Mouse (Mus musculus) kidney, postnatal 4 days (tissue): ENCODE measurements around the gene Zfp697.
A peak's percentile ranks its signal among the peaks of the same experiment; 100 is the strongest.
"Not testable (repeated sequence)": the region's sequence is repeated elsewhere in the genome, so short reads cannot be mapped to it uniquely, and the experiment has no call there.

Experiments used
- DNase-seq, 2 experiments: peaks; one replicate each; pipeline ENCODE4 v3.0.0; 2021; ENCODE audit warnings: mixed read lengths in 2 of 2

Zfp697 gene

GRCm38 (mm10) chr3:98422926-98423325, 40.7 kb downstream of the Zfp697 start:
- no peak for DNase-seq

DNA sequence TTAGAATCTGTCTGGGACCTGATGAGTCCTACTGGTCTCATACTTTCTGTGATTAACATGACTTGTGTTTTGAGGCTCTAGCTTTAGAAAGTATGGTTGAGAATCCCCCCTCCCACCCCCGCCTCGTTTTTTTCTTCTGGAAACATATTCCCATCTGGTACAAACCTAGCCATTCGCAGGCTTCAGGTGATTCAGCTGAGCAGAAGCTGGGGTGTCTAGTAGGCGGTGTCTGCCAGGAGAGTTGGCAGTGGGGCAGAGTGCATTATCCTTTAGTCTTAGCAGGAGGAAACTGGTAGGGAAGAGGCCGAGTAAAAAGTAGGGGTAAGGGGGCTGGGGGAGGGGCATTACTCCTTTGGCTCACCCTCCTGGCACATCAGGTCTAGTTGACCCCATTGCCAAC, 44.5 kb downstream of the Zfp697 start:
- DNase-seq = no peak

DNA sequence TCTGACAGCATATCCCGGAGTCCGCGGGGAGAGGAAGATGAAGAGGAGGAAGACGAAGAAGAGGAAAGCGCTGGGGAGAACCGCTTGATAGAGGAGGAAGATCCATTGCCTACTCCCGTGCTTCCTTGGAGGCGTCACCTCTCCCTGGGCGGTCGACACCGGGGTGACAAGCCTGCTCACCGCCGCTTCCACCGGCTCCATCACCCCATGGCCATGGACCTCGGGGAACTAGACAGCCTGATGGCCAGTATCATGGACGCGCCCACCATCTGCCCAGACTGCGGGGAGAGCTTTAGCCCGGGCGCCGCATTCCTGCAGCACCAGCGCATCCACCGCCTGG, 45.0 kb downstream of the Zfp697 start:
- DNase-seq = no peak

GRCm38 (mm10) chr3:98427600-98428448, 45.6 kb downstream of the Zfp697 start:
- DNase-seq = peak; percentile 86 to 91

DNA sequence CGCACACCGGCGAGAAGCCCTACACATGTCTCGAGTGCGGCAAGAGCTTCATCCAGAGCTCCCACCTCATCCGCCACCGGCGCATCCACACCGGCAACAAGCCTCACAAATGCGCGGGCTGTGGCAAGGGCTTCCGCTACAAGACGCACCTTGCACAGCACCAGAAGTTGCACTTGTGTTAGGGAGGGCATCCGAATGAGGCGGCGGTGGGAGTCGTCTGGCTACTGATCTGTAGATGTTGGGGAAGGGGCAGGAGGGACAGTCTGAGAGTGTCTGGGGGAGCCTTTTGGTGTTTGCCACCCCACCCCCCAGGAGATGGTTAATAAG, 46.2 kb downstream of the Zfp697 start:
- peak; percentile 43 to 55 for DNase-seq

DNA sequence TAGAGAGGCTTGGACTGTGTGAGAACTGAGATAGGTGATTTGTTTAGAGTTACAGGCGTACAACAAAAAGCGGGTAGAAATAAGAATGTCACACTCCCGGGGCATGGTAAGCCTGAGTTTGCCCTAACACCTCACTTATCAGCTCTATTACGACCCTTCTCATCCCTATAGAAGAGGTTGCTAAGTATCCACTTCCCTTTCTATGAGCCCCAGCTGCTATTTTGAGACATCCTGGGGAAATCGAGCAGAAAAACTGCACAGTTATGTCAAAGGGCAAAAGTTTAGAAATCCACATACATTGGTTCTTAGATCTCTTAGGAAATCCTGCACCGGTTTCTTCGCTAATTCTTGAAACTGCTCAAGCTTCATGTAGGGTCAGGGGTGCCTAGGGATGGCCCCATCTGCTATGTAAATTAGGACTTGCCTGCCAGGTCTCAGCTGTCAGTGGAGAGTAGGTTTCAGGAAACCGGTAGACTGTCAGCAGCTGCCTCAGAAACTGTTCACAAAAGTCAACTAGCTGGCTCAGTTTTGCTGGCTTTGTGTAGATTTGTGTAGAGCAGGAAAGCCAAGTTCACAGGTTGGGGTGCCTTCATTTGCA, 46.8 kb downstream of the Zfp697 start:
- DNase-seq = no peak

DNA sequence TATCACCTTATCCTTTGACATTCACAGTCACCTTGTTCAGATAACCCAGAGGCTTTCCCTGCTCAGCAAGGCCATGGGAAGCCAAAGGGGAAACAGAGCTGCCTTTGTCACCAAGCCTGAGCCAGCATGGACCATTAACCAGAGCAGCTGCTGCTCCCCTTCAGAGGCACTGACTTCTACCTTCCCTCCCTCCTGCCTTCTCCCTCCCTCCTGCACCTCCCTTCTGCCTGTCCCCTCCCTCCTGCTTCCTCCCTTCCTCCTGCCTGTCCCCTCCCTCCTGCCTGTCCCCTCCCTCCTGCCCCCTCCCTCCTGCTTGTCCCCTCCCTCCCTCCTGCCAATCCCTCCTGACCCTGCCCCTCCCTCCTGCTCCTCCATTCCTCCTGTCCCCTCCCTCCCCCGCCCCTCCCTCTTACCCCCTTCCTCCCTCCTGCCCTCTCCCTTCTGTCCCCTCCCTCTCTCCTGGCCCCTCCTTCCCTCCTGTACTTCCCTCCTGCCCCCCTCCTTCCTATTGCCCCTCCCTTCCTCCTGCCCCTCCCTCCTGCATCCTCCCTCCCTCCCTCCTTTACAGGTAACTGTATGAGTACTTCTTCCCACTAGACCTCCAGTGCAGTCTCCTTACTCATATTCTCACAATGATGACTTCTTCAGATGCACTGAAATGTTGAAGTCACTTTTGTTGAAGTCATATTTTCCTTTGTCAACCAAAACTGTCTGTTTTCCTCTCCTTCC, 52.0 kb downstream of the Zfp697 start:
- peak in 1 of 2 experiments; percentile 46 for DNase-seq

DNA sequence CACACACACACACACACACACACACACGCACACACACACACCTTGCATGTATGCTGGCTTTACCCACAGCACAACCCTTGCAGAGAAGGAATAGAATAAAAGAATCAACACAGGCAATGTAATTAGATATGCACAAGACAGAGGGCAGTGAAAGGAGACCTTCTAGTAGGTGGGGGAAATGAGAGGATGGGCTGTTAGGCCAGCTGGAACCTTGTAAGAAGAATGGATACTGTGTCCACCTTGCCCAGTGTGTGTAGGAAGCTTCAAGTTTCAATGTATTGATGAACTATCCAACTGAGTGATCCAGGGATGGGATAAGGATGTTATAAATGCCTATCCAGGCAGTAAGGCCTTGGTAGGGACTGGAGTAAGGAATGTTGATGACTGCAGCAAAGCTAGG, 52.8 kb downstream of the Zfp697 start:
- no peak for DNase-seq

- not testable (repeated sequence) for DNase-seq
Measured at GRCm38 (mm10) chr3:98442245-98442644, 60.0 kb downstream of the Zfp697 start.

DNA sequence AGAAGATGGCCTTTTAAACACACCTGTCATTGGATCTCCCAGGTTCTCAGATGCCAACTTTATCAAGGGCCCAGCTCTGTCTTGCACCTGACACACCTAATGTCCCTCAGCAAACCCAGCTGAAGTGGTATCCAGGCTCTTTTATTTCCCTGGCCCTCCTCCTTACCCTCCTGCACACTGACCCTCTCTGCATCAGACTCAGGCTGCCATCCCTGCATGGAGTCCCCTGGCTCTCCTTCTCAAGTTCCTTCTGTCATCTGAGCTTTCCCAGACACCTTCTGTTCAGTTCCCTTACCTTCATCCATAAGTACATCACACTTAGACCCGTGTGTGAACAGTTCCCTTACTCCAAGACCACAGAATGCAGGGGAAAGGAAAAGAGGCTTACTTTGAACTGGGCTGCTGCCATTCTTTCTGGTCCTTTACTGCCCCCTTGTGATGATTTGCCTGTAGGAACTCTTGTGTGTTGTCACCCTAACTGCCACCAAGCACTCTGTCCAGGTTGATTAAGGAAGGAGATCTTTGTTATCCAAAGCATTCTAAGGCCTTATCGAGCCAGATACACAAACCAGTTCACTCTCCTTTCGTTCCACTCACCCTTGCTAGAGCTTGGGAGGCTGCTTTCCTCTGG, 61.0 kb downstream of the Zfp697 start:
- DNase-seq = not testable (repeated sequence)

DNA sequence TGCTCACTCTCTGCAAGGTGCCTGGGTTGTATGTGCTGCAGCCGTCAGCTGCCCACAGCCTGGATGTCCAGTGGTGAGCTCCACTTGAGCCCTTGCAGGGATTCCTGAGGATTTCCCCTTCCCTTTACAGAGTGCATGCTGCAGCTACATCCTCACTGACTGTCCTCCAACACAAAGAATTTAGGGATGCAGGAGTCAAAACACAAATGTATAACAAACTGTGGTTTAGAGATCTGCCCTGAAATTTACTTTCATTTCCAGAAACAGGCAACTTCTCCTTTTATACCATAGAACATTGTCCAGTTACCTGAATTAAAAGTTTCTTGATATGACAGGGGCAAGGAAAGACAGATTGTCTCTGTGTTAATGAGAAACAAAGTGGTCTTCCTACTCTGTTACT, 61.7 kb downstream of the Zfp697 start:
- DNase-seq = not testable (repeated sequence)

DNA sequence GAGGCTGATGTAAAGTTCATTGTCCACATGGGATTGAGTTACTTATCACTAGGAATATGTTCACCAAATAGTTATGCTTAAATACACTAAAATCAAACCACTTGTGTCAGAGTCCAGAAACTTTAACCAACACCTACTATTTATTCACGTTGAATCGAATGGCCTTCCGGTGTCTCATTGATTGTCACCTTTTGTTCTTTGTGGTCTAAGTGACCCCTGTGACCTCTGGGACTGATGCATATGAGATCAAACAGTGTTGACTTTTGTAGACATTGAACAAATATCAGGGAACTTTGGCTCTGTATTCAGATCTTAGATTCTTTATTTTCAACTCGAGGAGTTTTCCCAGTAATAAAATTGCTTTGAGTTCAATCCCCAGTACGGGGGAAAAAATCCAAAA, 71.5 kb downstream of the Zfp697 start:
- not testable (repeated sequence) for DNase-seq

- not testable (repeated sequence) for DNase-seq
Measured at GRCm38 (mm10) chr3:98457026-98457425, 74.8 kb downstream of the Zfp697 start, which contains the start of gene Gm4450. Gm4450 (minus strand) TSS chr3:98457126.

GRCm38 (mm10) chr3:98469323-98469722, 87.1 kb downstream of the Zfp697 start:
- DNase-seq = not testable (repeated sequence)

GRCm38 (mm10) chr3:98471057-98471456, 88.8 kb downstream of the Zfp697 start:
- not testable (repeated sequence) for DNase-seq

GRCm38 (mm10) chr3:98471499-98471898, 89.2 kb downstream of the Zfp697 start:
- DNase-seq = not testable (repeated sequence)

DNA sequence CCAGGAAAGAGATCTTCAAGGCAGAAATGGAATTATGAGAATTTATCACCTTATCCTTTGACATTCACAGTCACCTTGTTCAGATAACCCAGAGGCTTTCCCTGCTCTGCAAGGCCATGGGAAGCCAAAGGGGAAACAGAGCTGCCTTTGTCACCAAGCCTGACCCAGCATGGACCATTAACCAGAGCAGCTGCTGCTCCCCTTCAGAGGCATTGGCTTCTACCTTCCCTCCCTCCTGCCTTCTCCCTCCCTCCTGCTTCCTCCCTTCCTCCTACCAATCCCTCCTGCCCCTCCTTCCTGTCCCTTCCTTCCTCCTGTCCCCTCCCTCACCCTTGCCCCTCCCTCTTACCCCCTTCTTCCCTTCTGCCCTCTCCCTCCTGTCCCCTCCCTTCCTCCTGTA, 111.9 kb downstream of the Zfp697 start:
- not testable (repeated sequence) for DNase-seq

- not testable (repeated sequence) for DNase-seq
Measured at GRCm38 (mm10) chr3:98495055-98495454, 112.8 kb downstream of the Zfp697 start.

- DNase-seq = not testable (repeated sequence)
Measured at GRCm38 (mm10) chr3:98496762-98497161, 114.5 kb downstream of the Zfp697 start.

DNA sequence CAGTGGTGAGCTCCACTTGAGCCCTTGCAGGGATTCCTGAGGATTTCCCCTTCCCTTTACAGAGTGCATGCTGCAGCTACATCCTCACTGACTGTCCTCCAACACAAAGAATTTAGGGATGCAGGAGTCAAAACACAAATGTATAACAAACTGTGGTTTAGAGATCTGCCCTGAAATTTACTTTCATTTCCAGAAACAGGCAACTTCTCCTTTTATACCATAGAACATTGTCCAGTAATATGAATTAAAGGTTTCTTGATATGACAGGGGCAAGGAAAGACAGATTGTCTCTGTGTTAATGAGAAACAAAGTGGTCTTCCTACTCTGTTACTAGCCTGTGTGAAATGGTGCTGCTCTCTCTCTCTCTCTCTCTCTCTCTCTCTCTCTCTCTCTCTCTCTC, 115.1 kb downstream of the Zfp697 start:
- not testable (repeated sequence) for DNase-seq

- not testable (repeated sequence) for DNase-seq
Measured at GRCm38 (mm10) chr3:98507229-98507628, 125.0 kb downstream of the Zfp697 start.

DNA sequence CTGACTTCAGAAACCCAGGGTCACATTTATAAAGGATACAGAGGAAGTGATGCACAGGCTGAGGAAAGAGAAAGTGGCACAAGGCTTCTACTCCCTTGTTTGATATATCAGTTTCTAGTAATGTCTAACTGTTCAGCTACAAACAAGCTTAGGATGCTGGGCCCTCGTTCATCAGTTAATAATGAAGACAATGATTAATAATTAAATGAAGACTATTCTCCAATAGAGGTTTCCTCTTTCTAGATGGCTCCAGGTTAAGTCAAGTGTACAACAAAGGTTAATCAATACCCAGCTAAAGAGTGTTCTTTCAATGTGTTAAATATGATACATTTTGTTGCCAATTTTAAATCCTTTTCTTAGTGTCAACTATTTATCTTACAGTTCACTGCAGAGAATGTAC, 128.2 kb downstream of the Zfp697 start, which contains the start of gene Hsd3b4:
TSS of gene Hsd3b4 (minus strand) at position 101 of the 400 bp plus-strand sequence.
- DNase-seq = not testable (repeated sequence)

- DNase-seq = not testable (repeated sequence)
Measured at GRCm38 (mm10) chr3:98522779-98523178, 140.5 kb downstream of the Zfp697 start.
